Mouse (Mus musculus): ENCODE results near the gene T.

GRCm38 (mm10) chr17:8481797-8482196, 47.6 kb downstream of the T start:
- TF ChIP-seq CTCF (IDR thresholded peaks at IDR 0.05; ENCODE audit: control insufficient read depth, insufficient read depth, insufficient replicate concordance, low read depth, low read length) (no peak), POLR2A (IDR thresholded peaks at IDR 0.05; ENCODE audit: control insufficient read depth, low read depth, low read length) (no peak)
